Mouse (Mus musculus) G1E (cell line): ENCODE results near the gene Lcn2.

Experiments used
- CTCF ChIP-seq: IDR thresholded peaks from 2 replicates; pipeline ENCODE4 v1.5.1; 2012; ENCODE audit warnings: low read depth, low read length, inconsistent platforms, mixed read lengths
- POLR2AphosphoS5 ChIP-seq: IDR thresholded peaks from 2 replicates; pipeline ENCODE4 v1.6.1; 2012; ENCODE audit warnings: low read depth, low read length, inconsistent platforms; ENCODE audit not compliant: insufficient replicate concordance

DNA sequence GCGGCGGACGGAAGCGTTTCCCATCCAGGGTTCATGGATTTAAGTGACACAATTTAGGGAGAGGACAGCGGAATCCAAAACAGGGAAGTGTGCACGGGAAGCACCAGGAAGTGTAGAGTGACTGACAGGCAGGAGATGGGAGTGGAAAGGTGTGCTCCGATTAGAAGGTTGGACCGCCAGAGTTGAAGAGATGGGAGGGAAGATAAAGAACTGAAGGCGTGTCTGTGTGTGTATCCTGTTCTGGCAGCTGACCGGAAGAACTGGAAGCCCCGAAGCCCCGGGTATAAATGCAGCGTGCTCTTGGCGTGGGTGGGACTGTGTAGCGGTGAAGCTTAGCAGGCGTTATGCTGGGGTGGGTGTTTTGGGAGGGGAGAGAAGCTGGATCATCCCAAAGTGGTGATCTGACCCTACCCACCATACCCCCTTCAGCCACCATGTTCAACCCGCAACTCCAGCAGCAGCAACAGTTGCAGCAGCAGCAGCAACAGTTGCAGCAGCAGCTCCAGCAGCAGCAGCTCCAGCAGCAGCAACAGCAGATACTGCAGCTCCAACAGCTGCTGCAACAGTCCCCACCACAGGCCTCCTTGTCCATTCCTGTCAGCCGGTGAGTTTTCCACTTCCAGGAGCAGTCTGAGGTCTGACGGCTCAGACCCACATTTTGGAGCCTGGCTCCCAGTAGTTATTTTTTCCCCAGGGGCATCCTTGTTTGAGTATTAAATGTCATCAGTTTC, 24.5 kb downstream of the Lcn2 start:
- TF ChIP-seq CTCF (no peak), POLR2AphosphoS5 (no peak)
